Mouse (Mus musculus) MEL (cell line): ENCODE results near the gene Mthfd1l. TPM values are rescaled to one million over a fixed set of nuclear protein-coding genes. Genes with fewer than 3 reads are reported as not detected.

ENCODE experiments used
- DNase-seq: peaks from one replicate; pipeline ENCODE4 v3.0.0; 2011; ENCODE audit warnings: low read depth, low spot score
- H3K27ac ChIP-seq: 2 replicates; pipeline ENCODE4 v1.5.1; 2012; ENCODE audit warnings: low read depth, mild to moderate bottlenecking, control low read depth, low read length, moderate library complexity; ENCODE audit not compliant: control insufficient read depth
- H3K27me3 ChIP-seq, 2 experiments: fragments of 150-350 bp in 1 of 2; sonication (generic) in 1 of 2; 2 replicates each; pipeline ENCODE4 v1.6.1; 2012; ENCODE audit warnings: low read length in 2 of 2, mild to moderate bottlenecking in 2 of 2, improper control_type of control experiment in 1 of 2, moderate library complexity in 1 of 2; ENCODE audit not compliant: insufficient read depth in 2 of 2, control insufficient read depth in 1 of 2
- H3K36me3 ChIP-seq, 2 experiments: 2 replicates each; pipeline ENCODE4 v1.6.1; 2012 to 2014; ENCODE audit warnings: low read length in 2 of 2, improper control_type of control experiment in 1 of 2, inconsistent platforms in 1 of 2, mild to moderate bottlenecking in 1 of 2; ENCODE audit not compliant: insufficient read depth in 2 of 2, control insufficient read depth in 1 of 2
- H3K4me1 ChIP-seq, 2 experiments: fragments of 150-350 bp in 1 of 2; sonication (generic) in 1 of 2; 2 replicates each; pipeline ENCODE4 v1.6.1; 2012; ENCODE audit warnings: low read length in 2 of 2, improper control_type of control experiment in 1 of 2, mild to moderate bottlenecking in 1 of 2; ENCODE audit not compliant: insufficient read depth in 2 of 2, control insufficient read depth in 1 of 2
- H3K4me3 ChIP-seq, 2 experiments: fragments of 150-350 bp in 1 of 2; sonication (generic) in 1 of 2; 2 replicates each; pipeline ENCODE4 v1.5.1; 2012; ENCODE audit warnings: low read depth in 2 of 2, low read length in 2 of 2, mild to moderate bottlenecking in 2 of 2, moderate library complexity in 2 of 2, control low read depth in 1 of 2, improper control_type of control experiment in 1 of 2; ENCODE audit not compliant: control insufficient read depth in 1 of 2, insufficient read depth in 1 of 2
- H3K79me2 ChIP-seq: 2 replicates; pipeline ENCODE4 v1.6.1; 2012; ENCODE audit warnings: mild to moderate bottlenecking, low read length, moderate library complexity; ENCODE audit not compliant: control insufficient read depth, poor library complexity, insufficient read depth
- H3K9ac ChIP-seq: 2 replicates; pipeline ENCODE4 v1.6.1; 2012; ENCODE audit warnings: low read depth, mild to moderate bottlenecking, control low read depth, low read length, moderate library complexity; ENCODE audit not compliant: control insufficient read depth, poor library complexity, severe bottlenecking
- H3K9me3 ChIP-seq: fragments of 150-350 bp; sonication (generic); replicated peaks from 2 replicates; pipeline ENCODE4 v1.6.1; 2012; ENCODE audit warnings: mild to moderate bottlenecking, low read length, improper control_type of control experiment, moderate library complexity; ENCODE audit not compliant: insufficient read depth
- BHLHE40 ChIP-seq: IDR thresholded peaks from 2 replicates; pipeline ENCODE4 v1.6.1; 2012; ENCODE audit warnings: low read depth, mild to moderate bottlenecking, inconsistent platforms, low read length, improper control_type of control experiment, borderline replicate concordance
- CHD2 ChIP-seq: IDR thresholded peaks from 2 replicates; pipeline ENCODE4 v1.6.1; 2011; ENCODE audit warnings: low read length, improper control_type of control experiment
- CTCF ChIP-seq, 3 experiments: IDR thresholded peaks in 2 of 3; conservative IDR thresholded peaks in 1 of 3; 2 replicates each; pipeline ENCODE4 v1.5.1; 2011 to 2012; ENCODE audit warnings: low read length in 3 of 3, low read depth in 2 of 3, mild to moderate bottlenecking in 2 of 3, improper control_type of control experiment in 1 of 3, inconsistent platforms in 1 of 3, mixed read lengths in 1 of 3, moderate library complexity in 1 of 3; ENCODE audit not compliant: control insufficient read depth in 1 of 3, insufficient read depth in 1 of 3, poor library complexity in 1 of 3, severe bottlenecking in 1 of 3
- E2F4 ChIP-seq: IDR thresholded peaks from 2 replicates; pipeline ENCODE4 v1.6.1; 2011; ENCODE audit warnings: low read depth, low read length, improper control_type of control experiment, borderline replicate concordance
- ETS1 ChIP-seq: IDR thresholded peaks from 2 replicates; pipeline ENCODE4 v1.6.1; 2012; ENCODE audit warnings: low read depth, mild to moderate bottlenecking, inconsistent platforms, low read length, improper control_type of control experiment, moderate library complexity
- GABPA ChIP-seq: IDR thresholded peaks from 2 replicates; pipeline ENCODE4 v1.6.1; 2012; ENCODE audit warnings: low read depth, mild to moderate bottlenecking, inconsistent platforms, low read length, improper control_type of control experiment, moderate library complexity
- HCFC1 ChIP-seq: IDR thresholded peaks from 2 replicates; pipeline ENCODE4 v1.6.1; 2012; ENCODE audit warnings: low read depth, mild to moderate bottlenecking, inconsistent platforms, low read length, improper control_type of control experiment, moderate library complexity
- KAT2A ChIP-seq: conservative IDR thresholded peaks from 2 replicates; pipeline ENCODE4 v1.6.1; 2012; ENCODE audit warnings: low read depth, low read length, improper control_type of control experiment, inconsistent platforms
- MAX ChIP-seq: IDR thresholded peaks from 2 replicates; pipeline ENCODE4 v1.6.1; 2011; ENCODE audit warnings: low read length, improper control_type of control experiment
- MXI1 ChIP-seq: IDR thresholded peaks from 2 replicates; pipeline ENCODE4 v1.6.1; 2011; ENCODE audit warnings: mild to moderate bottlenecking, low read depth, low read length, improper control_type of control experiment
- MYB ChIP-seq: IDR thresholded peaks from 2 replicates; pipeline ENCODE4 v1.6.1; 2011; ENCODE audit warnings: mild to moderate bottlenecking, low read depth, low read length, improper control_type of control experiment
- MYC ChIP-seq: IDR thresholded peaks from 2 replicates; pipeline ENCODE4 v1.6.1; 2011; ENCODE audit warnings: low read depth, mild to moderate bottlenecking, low read length, improper control_type of control experiment, moderate library complexity
- NELFE ChIP-seq: IDR thresholded peaks from 2 replicates; pipeline ENCODE4 v1.6.1; 2011; ENCODE audit warnings: low read depth, low read length, improper control_type of control experiment
- POLR2A ChIP-seq, 2 experiments: IDR thresholded peaks; 2 replicates each; pipeline ENCODE4 v1.6.1; 2011 to 2012; ENCODE audit warnings: low read length in 2 of 2, mild to moderate bottlenecking in 2 of 2, control low read depth in 1 of 2, improper control_type of control experiment in 1 of 2, low read depth in 1 of 2, moderate library complexity in 1 of 2; ENCODE audit not compliant: control insufficient read depth in 1 of 2, insufficient read depth in 1 of 2, poor library complexity in 1 of 2
- SIN3A ChIP-seq: IDR thresholded peaks from 2 replicates; pipeline ENCODE4 v1.6.1; 2012; ENCODE audit warnings: low read length, improper control_type of control experiment, inconsistent platforms
- SMC3 ChIP-seq: IDR thresholded peaks from 2 replicates; pipeline ENCODE4 v1.6.1; 2011; ENCODE audit warnings: low read depth, low read length, improper control_type of control experiment
- TCF12 ChIP-seq: IDR thresholded peaks from 2 replicates; pipeline ENCODE4 v1.6.1; 2014; ENCODE audit warnings: low read depth, mild to moderate bottlenecking, inconsistent platforms, low read length, improper control_type of control experiment, moderate library complexity
- USF2 ChIP-seq, 2 experiments: IDR thresholded peaks; 2 replicates each; pipeline ENCODE4 v1.6.1; 2011 to 2012; ENCODE audit warnings: improper control_type of control experiment in 2 of 2, low read length in 2 of 2, borderline replicate concordance in 1 of 2, inconsistent platforms in 1 of 2, low read depth in 1 of 2, mild to moderate bottlenecking in 1 of 2; ENCODE audit not compliant: insufficient read depth in 1 of 2
- ZKSCAN1 ChIP-seq: IDR thresholded peaks from 2 replicates; pipeline ENCODE4 v1.6.1; 2012; ENCODE audit warnings: low read depth, mild to moderate bottlenecking, inconsistent platforms, low read length, improper control_type of control experiment, moderate library complexity
- ZMIZ1 ChIP-seq: IDR thresholded peaks from 2 replicates; pipeline ENCODE4 v1.6.1; 2012; ENCODE audit warnings: low read depth, mild to moderate bottlenecking, inconsistent platforms, low read length, improper control_type of control experiment, moderate library complexity
- ZNF384 ChIP-seq: IDR thresholded peaks from 2 replicates; pipeline ENCODE4 v1.6.1; 2012; ENCODE audit warnings: low read depth, mild to moderate bottlenecking, inconsistent platforms, low read length, improper control_type of control experiment
- polyA plus RNA-seq, 2 experiments: library from polyadenylated mRNA; stranded (reverse) in 1 of 2; unstranded in 1 of 2; fragments of >175 nt in 1 of 2; fragments of >200 nt in 1 of 2; gene quantifications; 2 replicates each; pipeline versions ENCODE4 v1.2.1 to v1.2.4; 2012; ENCODE audit warnings: low replicate concordance in 2 of 2, low read depth in 1 of 2; ENCODE audit not compliant: insufficient read length in 2 of 2, insufficient read depth in 1 of 2, missing spikeins in 1 of 2
- total RNA-seq: library from RNA; depleted of rRNA; stranded (reverse); fragments of 300-350 nt; gene quantifications from 2 replicates; pipeline ENCODE4 v1.2.3, GENCODE M21; 2012

Gene Mthfd1l
- total and polyA plus RNA-seq, 3 experiments, result 43.1 to 1,097 (median 83.0) TPM

- Histone ChIP-seq H3K36me3 (peaks cover 0 to 3% of the 10 kb centered on the region in 2 experiments; a peak in 1 of 4 replicates), H3K79me2 (no peaks in the 10 kb centered on the region), H3K9me3 (no peaks in the 10 kb centered on the region), H3K27ac (no peak overlapping the region), H3K4me3 (no peak overlapping the region), H3K27me3 (no peaks in the 10 kb centered on the region), H3K4me1 (peaks cover 0 to 12% of the 10 kb centered on the region in 2 experiments; a peak in 2 of 4 replicates)
- no peak for DNase-seq
- no peak for TF ChIP-seq BHLHE40
- no peak for TF ChIP-seq ZNF384
- no peak for TF ChIP-seq SIN3A
- TF ChIP-seq TCF12, result no peak
- TF ChIP-seq CTCF (IDR thresholded peaks at IDR 0.05 in 2 of 3, conservative IDR thresholded peaks at IDR 0.05 in 1 of 3; ENCODE audit: control insufficient read depth in 1 of 3, insufficient read depth in 1 of 3, low read depth in 2 of 3, low read length in 3 of 3, poor library complexity in 1 of 3, severe bottlenecking in 1 of 3), result no peak
- TF ChIP-seq MXI1, result no peak
- TF ChIP-seq, all 39 proteins: peak for 0
- H3K9ac ChIP-seq, result no peak overlapping the region
These were observed 204.4 kb downstream of the Mthfd1l start for GRCm38 (mm10) chr10:4177285-4177684.

GRCm38 (mm10) chr10:4179049-4179790 is 206.3 kb downstream of the Mthfd1l start:
- Histone ChIP-seq H3K36me3 (peaks cover 0 to 8% of the 10 kb centered on the region in 2 experiments; a peak in 2 of 4 replicates), H3K27ac (no peak overlapping the region), H3K4me1 (peaks cover 0 to 21% of the 10 kb centered on the region in 2 experiments; a peak in 2 of 4 replicates), H3K9me3 (no peaks in the 10 kb centered on the region), H3K27me3 (no peaks in the 10 kb centered on the region), H3K79me2 (no peaks in the 10 kb centered on the region), H3K4me3 (no peak overlapping the region), H3K9ac (no peak overlapping the region)
- TF ChIP-seq USF2 (IDR thresholded peaks at IDR 0.05; ENCODE audit: borderline replicate concordance in 1 of 2, insufficient read depth in 1 of 2, low read depth in 1 of 2, low read length in 2 of 2) (no peak), KAT2A (no peak), ZKSCAN1 (no peak), NELFE (no peak), ZNF384 (no peak), MAX (no peak), TCF12 (no peak), MYB (no peak), ETS1 (no peak), MYC (no peak), CHD2 (no peak), GABPA (no peak), E2F4 (no peak), ZMIZ1 (no peak), HCFC1 (no peak), POLR2A (IDR thresholded peaks at IDR 0.05; ENCODE audit: control insufficient read depth in 1 of 2, insufficient read depth in 1 of 2, low read depth in 1 of 2, low read length in 2 of 2, poor library complexity in 1 of 2) (no peak), SMC3 (no peak)
- no peak for DNase-seq
